Mouse (Mus musculus): ENCODE measurements around the gene Foxn1.

DNA sequence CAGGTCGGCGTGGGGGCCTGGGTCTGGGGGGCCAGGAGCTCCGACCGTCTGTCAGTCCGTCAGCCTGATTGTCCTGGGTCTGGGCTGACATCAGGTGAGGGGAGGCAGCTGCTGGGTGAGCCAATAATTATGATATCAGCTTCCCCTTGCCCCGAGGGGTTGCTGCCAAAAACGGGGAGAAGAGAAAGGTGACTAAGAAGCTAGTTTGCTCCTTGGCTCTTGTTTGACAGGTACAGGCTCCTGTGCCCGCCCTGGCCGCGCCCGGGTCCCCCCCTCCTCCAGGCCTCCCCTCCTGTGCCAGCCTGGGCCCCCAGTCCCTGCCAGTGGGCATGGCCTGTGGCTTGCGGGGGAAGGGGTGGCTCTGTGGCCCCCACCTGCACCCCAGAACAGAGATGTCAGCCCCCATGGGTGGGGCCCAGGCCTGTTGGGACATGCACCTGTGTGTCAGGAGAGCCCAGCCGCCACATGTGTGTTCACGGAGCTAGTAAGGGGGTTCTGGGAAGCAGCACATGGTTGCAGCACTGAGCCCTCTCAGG, at the start of gene Foxn1:
- TF ChIP-seq POLR2A (IDR thresholded peaks at IDR 0.05; ENCODE audit: extremely low read depth, insufficient read depth, low read length) = no peak
- no peak for TF ChIP-seq CTCF (IDR thresholded peaks at IDR 0.05; ENCODE audit: low read depth, low read length)

Measured in liver, adult 2 months (tissue).